Mouse (Mus musculus) bone marrow macrophage, adult 2 months (primary cell): ENCODE measurements around the gene BC029722.

Experiments
- CTCF ChIP-seq: IDR thresholded peaks from 2 replicates; pipeline ENCODE4 v1.5.1; 2012; ENCODE audit warnings: low read depth, mild to moderate bottlenecking, low read length, moderate library complexity
- POLR2A ChIP-seq: IDR thresholded peaks from 2 replicates; pipeline ENCODE4 v1.6.1; 2012; ENCODE audit warnings: mild to moderate bottlenecking, low read depth, low read length, borderline replicate concordance

DNA sequence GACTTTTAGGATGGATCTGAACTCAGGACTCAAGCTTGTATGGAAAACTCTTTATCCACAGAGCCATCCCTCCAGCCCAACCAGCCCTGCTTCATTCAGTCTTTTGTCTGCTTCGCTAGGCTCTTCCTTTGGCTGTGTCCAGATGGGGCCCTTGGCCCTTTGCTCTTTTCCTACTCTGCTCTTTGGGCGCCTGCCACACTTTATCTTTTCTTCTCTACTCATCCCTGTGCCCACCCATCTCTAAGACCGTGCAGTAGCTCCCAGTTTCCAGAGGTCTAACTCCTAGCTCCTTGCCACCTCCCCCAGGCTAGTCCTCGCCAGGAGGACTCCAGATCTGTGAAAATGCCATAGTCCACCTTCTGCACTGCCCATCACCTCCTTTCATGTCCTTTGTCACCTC lies 45.6 kb downstream of the BC029722 start:
- TF ChIP-seq CTCF (no peak), POLR2A (no peak)
